Mouse (Mus musculus) embryonic fibroblast, embryonic 13.5 days (primary cell): ENCODE data around the gene Sub1.

Experiments
- CTCF ChIP-seq: IDR thresholded peaks from 2 replicates; pipeline ENCODE4 v1.5.1; 2011; ENCODE audit warnings: mild to moderate bottlenecking, control low read depth, low read length, moderate library complexity, borderline replicate concordance; ENCODE audit not compliant: insufficient read depth
- POLR2A ChIP-seq: IDR thresholded peaks from 2 replicates; pipeline ENCODE4 v1.6.1; 2011; ENCODE audit warnings: low read depth, mild to moderate bottlenecking, control low read depth, low read length, moderate library complexity

GRCm38 (mm10) chr15:11977071-11977470 lies 19.7 kb downstream of the Sub1 start:
- TF ChIP-seq POLR2A (no peak), CTCF (no peak)
